Mouse (Mus musculus) right cerebral cortex, postnatal 25 days (tissue): ENCODE measurements around the gene Gsk3a.

ENCODE experiments used
- DNase-seq: peaks from one replicate; pipeline ENCODE4 v3.0.0; 2022

The Gsk3a gene

DNA sequence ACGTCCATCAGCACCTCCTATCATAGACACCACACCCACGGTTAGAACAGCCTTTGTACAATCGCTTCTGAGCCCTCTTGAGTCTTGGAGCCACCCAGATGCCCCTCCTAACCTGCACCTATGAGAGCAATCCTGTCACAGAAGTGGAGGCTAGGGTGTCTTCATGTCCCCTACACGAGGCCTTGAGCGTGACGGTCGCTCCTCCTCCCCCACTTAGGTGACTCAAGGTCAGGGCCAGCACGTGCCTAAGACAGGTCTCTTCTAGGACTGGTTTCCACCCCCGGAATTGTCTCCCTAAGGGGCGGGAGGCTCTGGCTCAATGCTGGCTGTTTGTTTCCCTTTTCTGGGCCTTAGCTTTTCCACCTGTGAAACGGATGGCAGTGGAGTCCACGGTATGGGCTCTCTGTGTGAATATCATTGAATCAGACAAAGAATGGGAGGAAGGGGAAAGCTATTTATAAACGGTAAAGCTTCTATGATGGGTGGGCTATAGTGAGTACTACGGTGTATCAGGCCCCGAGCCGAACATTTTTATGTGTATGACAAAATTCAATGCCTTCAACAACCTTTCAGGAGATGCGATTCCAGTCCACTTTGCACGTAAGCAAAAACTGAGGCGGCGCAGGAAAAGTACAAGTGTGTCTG, 17.1 kb downstream of the Gsk3a start, which contains the start of gene Dedd2:
TSS of gene Dedd2 (minus strand) at position 159 of the 645 bp plus-strand sequence.
- DNase-seq: no peak

DNA sequence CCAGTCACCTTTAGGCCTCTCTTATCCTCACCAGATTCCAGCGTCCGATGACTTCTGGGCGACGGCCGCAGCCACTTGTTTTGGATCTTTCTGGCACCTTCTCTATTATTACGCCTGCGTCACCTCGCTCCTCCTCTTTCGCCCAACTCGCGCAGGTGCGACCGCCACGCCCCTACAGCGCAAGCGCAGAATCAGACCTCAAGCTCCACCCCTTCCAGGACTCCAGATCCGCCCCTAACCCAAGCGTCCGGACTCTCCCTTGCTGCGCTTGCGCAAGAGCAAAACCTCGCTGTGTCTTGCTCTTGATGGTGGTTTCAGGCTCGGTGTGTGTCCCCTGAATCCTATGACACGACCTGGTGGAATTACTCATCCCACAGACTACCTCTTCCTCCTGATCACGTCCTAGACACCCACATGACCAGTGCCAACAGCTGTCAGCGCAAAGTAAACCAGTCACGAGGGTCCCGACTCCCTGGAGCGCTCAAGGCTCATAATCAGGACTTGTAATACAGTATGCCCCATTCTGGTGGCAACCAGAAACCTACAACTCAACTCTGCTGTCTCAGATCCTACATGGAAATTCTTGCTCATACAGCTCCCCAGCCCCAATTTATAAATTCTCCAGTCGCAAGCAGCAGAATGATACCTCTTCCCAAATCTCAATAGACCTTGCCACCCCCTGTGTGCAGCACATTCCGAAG, 17.7 kb downstream of the Gsk3a start:
- peak; percentile 94 for DNase-seq

DNA sequence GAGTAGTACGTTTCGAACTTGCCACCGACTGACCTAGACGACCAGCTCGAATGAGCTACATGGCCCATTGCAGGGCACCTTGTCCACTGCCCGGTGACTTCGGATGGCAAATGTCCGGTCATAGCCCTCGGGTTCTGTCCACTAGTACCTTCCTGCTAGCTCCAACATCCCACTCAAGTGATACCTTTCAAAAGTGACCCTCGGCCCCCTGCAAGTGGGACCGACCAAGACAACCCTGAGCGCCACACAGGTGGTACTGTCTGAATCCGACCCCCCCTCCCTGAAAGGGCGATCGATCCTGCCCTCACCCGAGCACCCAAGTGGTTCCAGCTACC, 18.3 kb downstream of the Gsk3a start:
- DNase-seq: no peak

DNA sequence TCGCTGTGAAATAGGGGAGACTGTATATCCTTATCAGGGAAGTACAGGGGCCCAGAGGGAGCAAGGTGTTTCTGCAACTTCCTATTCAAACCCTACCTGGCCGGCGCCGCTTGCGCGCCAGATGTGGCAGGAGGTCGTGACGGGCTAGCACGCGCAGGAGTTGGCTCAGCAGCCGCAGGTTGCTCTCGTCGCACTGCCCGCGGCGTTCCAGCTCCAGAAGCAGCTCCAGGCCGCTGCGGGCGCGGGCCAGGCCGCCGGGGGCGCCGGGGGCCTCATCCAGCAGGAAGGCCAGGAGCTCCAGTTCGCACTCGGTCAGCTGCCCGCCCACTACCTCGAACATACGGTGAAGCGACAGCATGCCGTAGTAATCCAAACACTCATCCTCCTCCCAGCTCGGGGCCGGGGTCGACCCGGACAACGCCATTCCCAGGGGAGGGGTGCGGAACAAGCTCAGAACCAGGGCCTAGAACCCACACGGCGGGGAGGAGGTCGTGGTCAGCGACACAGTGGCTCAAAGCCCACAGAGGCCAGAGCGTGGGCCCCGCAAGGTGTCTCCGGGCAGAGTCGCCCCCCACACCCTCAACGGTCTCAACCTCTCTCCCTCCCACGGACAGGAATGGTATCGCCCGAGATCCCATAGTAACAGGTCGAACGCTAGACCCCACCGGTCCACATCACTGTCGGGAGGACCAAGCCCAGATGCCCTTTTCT, 18.8 kb downstream of the Gsk3a start:
- DNase-seq: peak; percentile 44

GRCm38 (mm10) chr7:25217653-25218395, 19.8 kb downstream of the Gsk3a start:
- DNase-seq: no peak

GRCm38 (mm10) chr7:25214172-25214571, 23.5 kb downstream of the Gsk3a start:
- DNase-seq: no peak

GRCm38 (mm10) chr7:25213099-25213498, 24.6 kb downstream of the Gsk3a start:
- DNase-seq: no peak

GRCm38 (mm10) chr7:25210482-25210881, 27.2 kb downstream of the Gsk3a start:
- no peak for DNase-seq

- DNase-seq: no peak
These were observed 28.5 kb downstream of the Gsk3a start for GRCm38 (mm10) chr7:25209161-25209622.

- DNase-seq: no peak
These were observed 31.4 kb downstream of the Gsk3a start for GRCm38 (mm10) chr7:25206094-25206830.

- DNase-seq: no peak
These were observed 32.1 kb downstream of the Gsk3a start for GRCm38 (mm10) chr7:25205355-25206093.

DNA sequence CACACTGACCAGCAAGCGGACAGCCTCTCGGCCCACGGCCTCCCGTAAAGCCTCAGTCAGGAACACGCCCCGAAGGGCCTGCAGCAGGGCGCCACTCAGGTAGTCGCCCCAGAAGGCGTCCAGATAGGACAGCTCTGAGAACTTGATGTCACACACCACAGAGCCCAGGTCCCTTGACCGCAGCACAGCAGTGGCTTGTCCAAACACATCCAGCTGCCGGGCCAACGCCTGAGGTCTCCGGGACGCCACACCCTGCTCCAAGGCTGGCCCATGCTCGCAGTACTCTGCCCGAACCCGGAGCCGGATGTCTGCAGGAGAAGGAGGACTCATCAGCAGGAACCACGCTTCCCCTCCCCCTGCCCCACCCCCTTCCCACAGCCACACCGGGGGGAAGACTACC, 34.0 kb downstream of the Gsk3a start:
- no peak for DNase-seq

GRCm38 (mm10) chr7:25197384-25198018, 40.1 kb downstream of the Gsk3a start:
- DNase-seq: no peak

DNA sequence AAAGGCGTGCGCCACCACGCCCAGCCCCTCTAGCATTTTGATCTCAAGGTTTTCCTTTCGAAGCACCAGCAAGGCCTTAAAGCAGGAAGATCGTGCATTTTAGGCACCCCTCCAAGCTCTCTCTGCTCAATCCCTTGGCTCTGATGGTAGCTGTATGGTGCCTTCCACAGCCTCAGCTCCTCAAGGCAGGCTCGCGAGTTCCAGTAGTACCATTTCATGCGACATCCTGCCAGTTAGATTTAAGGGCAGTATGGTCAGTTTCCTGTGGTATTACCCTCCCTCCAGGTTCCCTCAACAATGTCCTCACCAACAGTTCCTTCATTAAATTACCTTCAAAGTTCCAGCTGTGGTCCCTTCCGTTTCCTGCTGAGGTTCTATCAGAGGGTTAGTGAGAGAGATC, 41.5 kb downstream of the Gsk3a start:
- no peak for DNase-seq

DNA sequence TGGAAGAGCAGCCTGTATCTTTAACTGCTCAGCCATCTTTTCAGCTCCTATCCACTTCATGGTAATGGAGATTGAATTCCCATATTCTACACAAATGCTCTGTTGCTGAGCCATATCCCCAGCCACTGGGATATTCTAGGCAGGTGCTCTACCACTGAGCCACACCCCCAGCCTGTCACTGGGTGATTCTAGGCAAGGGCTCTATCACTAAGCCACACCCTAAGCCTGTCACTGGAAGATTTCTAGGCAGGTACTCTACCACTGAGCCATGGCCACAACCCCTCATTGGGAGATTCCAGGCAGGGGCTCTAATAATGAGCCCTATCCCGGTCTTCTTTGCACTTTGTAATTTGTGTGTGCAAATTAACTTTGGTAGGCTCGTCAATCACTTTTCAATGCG, 42.5 kb downstream of the Gsk3a start:
- no peak for DNase-seq

GRCm38 (mm10) chr7:25192110-25192509, 45.5 kb downstream of the Gsk3a start:
- DNase-seq: no peak

DNA sequence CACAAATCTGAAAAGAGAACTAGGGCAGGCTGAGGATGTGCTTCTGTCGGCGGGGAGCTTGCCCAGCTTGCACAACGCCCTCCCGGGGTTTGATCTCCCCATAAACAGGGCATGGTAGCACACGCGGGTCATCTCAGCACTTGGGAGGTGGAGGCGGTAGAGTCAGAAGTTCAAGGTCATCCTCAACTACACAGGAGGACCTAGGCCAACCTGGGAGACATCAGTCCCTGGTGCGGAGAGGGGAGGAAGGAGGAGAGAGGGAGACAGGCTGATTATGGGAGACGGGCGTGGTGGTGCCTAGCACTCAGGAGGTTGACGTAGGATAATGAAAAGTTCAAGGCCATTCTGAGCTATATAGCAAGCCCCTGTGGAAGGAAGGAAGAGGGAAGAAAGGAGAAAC, 46.8 kb downstream of the Gsk3a start:
- no peak for DNase-seq

- DNase-seq: peak; percentile 85
These were observed 49.7 kb downstream of the Gsk3a start for GRCm38 (mm10) chr7:25187662-25188650.

GRCm38 (mm10) chr7:25184091-25184490, 53.6 kb downstream of the Gsk3a start:
- DNase-seq: no peak

- no peak for DNase-seq
These were observed 55.8 kb downstream of the Gsk3a start for GRCm38 (mm10) chr7:25181814-25182213.
